Mouse (Mus musculus) limb, embryonic 14.5 days (tissue): ENCODE results near the gene Sh2b2. TPM values are rescaled to one million over a fixed set of nuclear protein-coding genes. Genes with fewer than 3 reads are reported as not detected.

Experiments used
- ATAC-seq: fragments of 200-750 bp; cut with Nextera tagmentation; 2 replicates; pipeline ENCODE4 v1.8.0; 2017; ENCODE audit warnings: low read depth, moderate number of reproducible peaks, moderate TSS enrichment; ENCODE audit not compliant: low FRiP score
- DNase-seq: peaks from one replicate; pipeline ENCODE4 v3.0.0-alpha.2; 2015; ENCODE audit warnings: low spot score
- H3K27ac ChIP-seq: fragments of 300-500 bp; sonication (generic); replicated peaks from 2 replicates; pipeline ENCODE4 v1.5.1; 2014; ENCODE audit warnings: low read depth, mild to moderate bottlenecking, low read length, moderate library complexity, mixed read lengths
- H3K27me3 ChIP-seq: fragments of 300-500 bp; sonication (generic); 2 replicates; pipeline ENCODE4 v1.6.1; 2014; ENCODE audit warnings: low read length, mixed read lengths; ENCODE audit not compliant: control insufficient read depth, insufficient read depth
- H3K36me3 ChIP-seq: fragments of 300-500 bp; sonication (generic); 2 replicates; pipeline ENCODE4 v1.6.1; 2014; ENCODE audit warnings: mild to moderate bottlenecking, low read length, moderate library complexity, mixed read lengths; ENCODE audit not compliant: control insufficient read depth, insufficient read depth
- H3K4me1 ChIP-seq: fragments of 300-500 bp; sonication (generic); 2 replicates; pipeline ENCODE4 v1.6.1; 2014; ENCODE audit warnings: antibody characterized with exemption, low read length, mixed read lengths; ENCODE audit not compliant: control insufficient read depth, insufficient read depth
- H3K4me2 ChIP-seq: fragments of 300-500 bp; sonication (generic); replicated peaks from 2 replicates; pipeline ENCODE4 v1.6.1; 2014; ENCODE audit warnings: low read depth, mild to moderate bottlenecking, low read length, moderate library complexity; ENCODE audit not compliant: severe bottlenecking
- H3K4me3 ChIP-seq: fragments of 300-500 bp; sonication (generic); replicated peaks from 2 replicates; pipeline ENCODE4 v1.5.1; 2014; ENCODE audit warnings: low read length
- H3K9ac ChIP-seq: fragments of 300-500 bp; sonication (generic); 2 replicates; pipeline ENCODE4 v1.6.1; 2014; ENCODE audit warnings: mild to moderate bottlenecking, low read depth, low read length, moderate library complexity; ENCODE audit not compliant: severe bottlenecking
- H3K9me3 ChIP-seq: fragments of 300-500 bp; sonication (generic); 2 replicates; pipeline ENCODE4 v1.6.1; 2016; ENCODE audit warnings: low read length; ENCODE audit not compliant: control insufficient read depth
- POLR2A ChIP-seq: fragments of 200-500 bp; IDR thresholded peaks from 2 replicates; pipeline ENCODE4 v1.8.0; 2012; ENCODE audit warnings: inconsistent platforms, mild to moderate bottlenecking, moderate library complexity, borderline replicate concordance; ENCODE audit not compliant: insufficient read depth, insufficient read length; ENCODE audit errors: extremely low read depth
- WGBS: fragments of 180-500 bp; shearing (Covaris S2); extraction: QIAGEN DNeasy Blood & Tissue Kit; methylation state at CpG from one replicate; pipeline ENCODE4 v1.1.7; 2014; 5-methylcytosine and 5-hydroxymethylcytosine counted together
- polyA plus RNA-seq, 2 experiments: library from polyadenylated mRNA; depleted of rRNA in 1 of 2; stranded (reverse) in 1 of 2; unstranded in 1 of 2; fragments of >200 nt; fragmentation: Nextera tagmentation in 1 of 2; extraction: Ambion mirVana in 1 of 2; gene quantifications; 2 replicates each; pipeline versions ENCODE4 v1.2.1 to v1.2.3; 2012 to 2014

Gene Sh2b2
- polyA plus RNA-seq, 2 experiments = 6.3 to 14.6 TPM

DNA sequence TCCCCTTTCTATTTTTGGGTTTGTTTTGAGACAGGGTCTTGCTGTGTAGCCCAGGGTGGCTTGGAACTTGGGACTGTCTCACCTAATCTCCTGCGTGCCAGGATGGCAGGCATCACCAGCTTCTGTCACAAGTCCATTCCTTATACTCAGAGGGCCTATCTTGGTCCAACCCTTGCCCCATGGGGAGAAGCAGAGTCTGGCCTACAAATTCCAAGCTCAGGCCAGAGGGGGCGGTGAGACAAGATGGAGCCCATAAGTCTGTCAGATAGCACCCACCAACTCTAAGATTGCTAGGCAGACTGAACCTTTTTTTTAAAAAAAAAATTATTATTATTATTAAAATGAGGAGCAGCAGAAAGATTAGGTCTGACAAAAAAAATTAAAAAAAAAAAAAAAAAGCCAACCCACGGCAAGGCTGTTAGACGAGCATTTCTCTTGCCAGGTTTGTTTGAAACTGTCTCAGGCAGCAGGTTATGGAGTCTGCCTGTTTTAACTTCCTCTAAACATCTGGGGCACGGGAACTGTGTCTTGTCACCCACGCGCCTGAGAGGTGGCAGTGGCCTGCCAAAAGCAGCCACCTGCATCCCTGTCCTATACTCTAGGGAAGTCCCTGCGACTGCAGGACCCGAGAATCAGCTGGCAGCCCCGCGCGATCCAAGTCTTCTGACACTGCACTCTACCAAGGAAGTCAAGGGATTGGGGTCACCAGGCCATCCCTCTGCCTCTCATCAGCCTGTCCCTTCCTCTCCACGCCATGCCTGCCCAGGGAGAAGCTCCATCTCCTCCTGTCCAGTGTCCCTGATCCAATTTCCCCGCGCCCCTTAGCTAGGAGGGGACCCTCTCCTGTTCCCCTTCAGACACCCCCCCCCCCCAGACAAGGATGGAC is 76.5 kb downstream of the Sh2b2 start:
- peaks cover 7% of the 10 kb centered on the region for H3K4me1 ChIP-seq
- no peaks in the 10 kb centered on the region for H3K9me3 ChIP-seq
- no peaks in the 10 kb centered on the region for H3K27me3 ChIP-seq
- ATAC-seq = peak; percentile 24; the same call in 1 of the 2 replicates
- peak; percentile 7 for DNase-seq
- TF ChIP-seq POLR2A = no peak
- H3K36me3 ChIP-seq = no peaks in the 10 kb centered on the region; the same call in 1 of the 2 replicates
- peak overlapping the region; percentile 93 for H3K4me2 ChIP-seq
- no peak overlapping the region for H3K27ac ChIP-seq
- WGBS = 13% methylated on average over 14 of the region's 15 CpGs
- H3K9ac ChIP-seq = peak overlapping the region; percentile 70
- peak overlapping the region; percentile 60 for H3K4me3 ChIP-seq

Other genes with a start within 250 kb of the Sh2b2 start
- gene Upk3b, start 208.1 kb downstream of the Sh2b2 start, polyA plus RNA-seq (2012; rRNA removed) = 0.15 and 1.1 TPM in 2 replicates
- gene Upk3b, start 208.1 kb downstream of the Sh2b2 start, polyA plus RNA-seq (2014; fragmentation: Nextera tagmentation; extraction: Ambion mirVana) = 0.28 and 0.74 TPM in 2 replicates
- gene Upk3bl, start 192.1 kb downstream of the Sh2b2 start, polyA plus RNA-seq (2012; rRNA removed) = 3.0 and 7.5 TPM in 2 replicates
- gene Upk3bl, start 192.1 kb downstream of the Sh2b2 start, polyA plus RNA-seq (2014; fragmentation: Nextera tagmentation; extraction: Ambion mirVana) = 11.5 and 14.1 TPM in 2 replicates
- gene Rasa4, start 162.6 kb downstream of the Sh2b2 start, polyA plus RNA-seq (2012; rRNA removed) = 29.4 and 35.0 TPM in 2 replicates
- gene Rasa4, start 162.6 kb downstream of the Sh2b2 start, polyA plus RNA-seq (2014; fragmentation: Nextera tagmentation; extraction: Ambion mirVana) = 14.1 and 17.1 TPM in 2 replicates
- gene Polr2j, start 129.9 kb downstream of the Sh2b2 start, polyA plus RNA-seq (2012; rRNA removed) = 148 and 156 TPM in 2 replicates
- 245 and 251 TPM in 2 replicates for gene Polr2j, start 129.9 kb downstream of the Sh2b2 start, polyA plus RNA-seq (2014; fragmentation: Nextera tagmentation; extraction: Ambion mirVana)
- 59.4 and 71.7 TPM in 2 replicates for gene Lrwd1, start 110.5 kb downstream of the Sh2b2 start, polyA plus RNA-seq (2012; rRNA removed)
- 31.1 and 33.6 TPM in 2 replicates for gene Lrwd1, start 110.5 kb downstream of the Sh2b2 start, polyA plus RNA-seq (2014; fragmentation: Nextera tagmentation; extraction: Ambion mirVana)
- 20.0 and 28.9 TPM in 2 replicates for gene Alkbh4, start 110.4 kb downstream of the Sh2b2 start, polyA plus RNA-seq (2012; rRNA removed)
- gene Alkbh4, start 110.4 kb downstream of the Sh2b2 start, polyA plus RNA-seq (2014; fragmentation: Nextera tagmentation; extraction: Ambion mirVana) = 15.0 and 16.1 TPM in 2 replicates
- 13.7 and 18.4 TPM in 2 replicates for gene Orai2, start 75.8 kb downstream of the Sh2b2 start, polyA plus RNA-seq (2012; rRNA removed)
- 9.0 and 10.2 TPM in 2 replicates for gene Orai2, start 75.8 kb downstream of the Sh2b2 start, polyA plus RNA-seq (2014; fragmentation: Nextera tagmentation; extraction: Ambion mirVana)
- gene Prkrip1, start 47.6 kb downstream of the Sh2b2 start, polyA plus RNA-seq (2012; rRNA removed) = 20.4 and 32.4 TPM in 2 replicates
- gene Prkrip1, start 47.6 kb downstream of the Sh2b2 start, polyA plus RNA-seq (2014; fragmentation: Nextera tagmentation; extraction: Ambion mirVana) = 52.3 and 53.0 TPM in 2 replicates